Mouse (Mus musculus) layer of hippocampus, postnatal 10 days (tissue): ENCODE results near the gene Rpl36-ps4. TPM values are rescaled to one million over a fixed set of nuclear protein-coding genes. Genes with fewer than 3 reads are reported as not detected.

Experiments
- DNase-seq, 2 experiments: peaks; one replicate each; pipeline ENCODE4 v3.0.0; 2021; ENCODE audit warnings: low spot score in 2 of 2
- long read RNA-seq: library from polyadenylated mRNA; stranded (forward); transcript quantifications from one replicate; pipeline ENCODE4 v2.0.0, GENCODE M21; 2023
- total RNA-seq, 2 experiments: library from RNA; stranded (reverse); gene quantifications; 2 replicates each; pipeline ENCODE4 v1.2.3; 2021

The Rpl36-ps4 gene
- not detected for total RNA-seq
- long read RNA-seq = 0 reads

DNA sequence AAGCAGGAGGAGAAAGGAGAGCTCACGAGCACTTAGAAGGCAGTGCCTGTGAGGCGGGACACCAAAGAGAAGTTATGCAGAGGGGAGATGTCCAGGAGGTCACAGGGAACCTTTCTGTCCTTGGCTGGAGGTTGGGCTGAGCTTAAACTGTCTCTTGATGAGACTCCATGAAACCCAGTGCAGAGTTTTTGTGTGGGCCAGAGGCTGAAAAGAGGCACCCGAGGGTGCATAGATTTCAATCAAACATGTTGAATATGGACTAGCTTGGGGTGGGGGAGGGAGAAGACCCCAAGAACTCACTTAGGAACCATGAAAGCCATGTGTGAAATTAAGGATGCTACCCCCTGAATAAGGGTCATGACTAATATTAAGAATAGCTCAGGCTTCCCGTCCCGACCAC, at the start of gene Rpl36-ps4:
Rpl36-ps4 (plus strand) TSS at position 301 of the 400 bp plus-strand sequence.
- DNase-seq = no peak

DNA sequence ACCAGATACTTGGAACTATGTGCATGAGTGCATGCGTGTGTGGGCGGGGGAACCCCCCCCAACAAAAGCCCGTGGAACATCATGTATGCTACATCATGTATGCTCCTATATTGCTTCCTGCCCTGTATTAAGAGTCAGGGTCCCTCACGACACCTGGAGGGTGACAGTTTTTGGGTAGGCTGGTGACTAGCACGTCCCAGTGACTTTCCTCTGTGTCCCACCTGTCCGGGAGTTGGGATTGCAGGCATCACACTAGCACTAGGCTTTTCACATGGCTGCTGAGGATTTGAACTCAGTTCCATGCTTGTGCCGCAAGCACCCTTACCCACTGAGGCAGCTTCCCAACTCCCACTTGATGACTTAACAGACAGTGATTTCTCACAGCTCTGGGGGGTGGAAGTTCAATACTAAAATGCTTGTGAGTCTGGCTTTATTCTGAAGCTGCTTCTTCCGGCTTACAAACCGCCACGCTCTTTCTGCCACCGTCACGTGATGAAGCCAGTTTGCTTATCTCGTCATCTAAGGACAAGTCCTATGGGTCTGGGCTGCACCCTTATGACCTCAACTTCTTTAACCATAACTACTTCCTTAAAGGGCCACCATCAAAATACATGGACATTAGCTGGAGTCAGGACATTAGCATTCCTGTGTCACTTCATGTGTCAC, 49.2 kb upstream of the Rpl36-ps4 start:
- no peak for DNase-seq

DNA sequence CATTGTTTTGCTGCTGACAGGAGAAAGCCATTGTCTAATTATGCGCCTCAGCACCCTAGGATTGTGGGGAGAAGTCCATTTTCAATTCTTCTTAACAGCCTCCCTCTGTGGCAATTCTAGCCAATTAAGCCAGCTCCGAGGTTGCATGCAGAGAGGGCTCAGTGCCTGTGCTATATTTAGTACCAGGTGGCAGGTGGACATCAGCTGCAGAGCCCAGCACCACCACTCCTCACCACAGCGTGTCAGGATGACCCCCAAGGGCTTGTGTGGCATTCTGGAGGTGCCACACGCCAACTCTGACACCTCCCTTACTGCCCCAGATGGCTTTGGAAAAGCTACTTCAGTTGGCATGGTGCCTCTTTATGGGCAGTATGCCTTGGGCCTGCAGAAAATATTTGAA, 48.5 kb upstream of the Rpl36-ps4 start:
- DNase-seq = no peak

DNA sequence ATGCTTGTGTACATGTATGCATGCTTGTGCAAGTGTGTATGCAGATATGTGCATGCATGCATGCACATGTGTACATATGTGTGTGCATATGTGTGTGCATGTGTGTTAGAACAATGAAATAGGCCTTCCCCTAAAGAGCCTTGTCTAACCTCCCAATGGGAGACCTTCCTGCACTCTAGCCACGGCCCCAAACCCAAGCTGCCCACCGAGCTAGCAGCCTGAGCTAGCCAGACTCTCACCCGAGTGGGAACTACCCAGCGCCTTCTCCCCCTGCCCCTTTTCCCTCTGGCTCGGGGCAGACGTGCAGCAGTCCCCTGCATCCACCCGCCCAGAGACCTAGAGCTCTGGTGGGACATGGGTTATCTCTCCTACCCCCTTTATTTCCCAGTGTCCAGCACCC, 47.3 kb upstream of the Rpl36-ps4 start:
- no peak for DNase-seq

DNA sequence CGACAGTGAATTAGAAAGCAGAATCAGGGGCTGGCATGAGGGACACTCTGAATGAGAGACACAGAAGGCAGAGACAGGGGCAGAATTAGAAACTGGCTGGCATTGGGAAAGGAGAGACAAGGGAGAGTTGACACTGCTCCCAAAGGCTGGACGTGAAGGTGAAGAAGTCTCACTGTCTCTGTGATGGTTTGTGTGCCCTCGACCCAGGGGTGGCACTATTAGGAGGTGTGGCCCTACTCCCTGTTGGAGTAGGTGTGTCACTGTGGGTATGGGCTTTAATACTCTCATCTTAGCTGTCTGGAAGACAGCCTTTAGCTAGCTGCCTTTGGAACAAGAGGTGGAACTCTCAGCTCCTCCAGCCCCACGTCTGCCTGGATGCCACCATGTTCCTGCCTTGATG, 46.8 kb upstream of the Rpl36-ps4 start:
- no peak for DNase-seq

DNA sequence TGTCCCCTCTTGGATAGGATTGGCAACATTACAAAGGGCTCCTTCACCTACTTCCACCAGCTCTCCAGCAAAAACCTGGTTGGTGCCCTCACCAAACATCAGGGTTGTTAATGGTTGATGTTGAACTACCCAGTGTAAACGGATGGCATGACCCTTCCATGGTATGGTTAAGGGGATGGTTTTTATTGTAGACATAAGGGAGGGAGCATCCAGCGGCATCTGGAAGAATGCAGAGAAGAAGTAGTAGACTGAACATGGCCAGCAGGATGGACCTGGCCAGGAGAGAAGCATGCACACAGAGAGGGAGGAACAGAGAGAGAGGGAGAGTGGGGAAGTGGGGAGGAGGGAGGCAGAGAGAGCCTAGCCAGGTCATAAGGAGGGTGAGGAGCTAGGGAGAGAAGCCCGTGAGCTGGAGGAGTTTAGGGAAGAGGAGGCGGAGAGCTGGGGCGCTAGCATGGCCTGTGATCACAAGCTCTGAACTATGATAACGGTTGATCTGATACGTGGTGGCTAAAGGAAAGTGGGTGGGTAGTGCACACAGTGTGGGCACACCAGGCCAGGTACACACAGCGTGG, 45.3 kb upstream of the Rpl36-ps4 start:
- no peak for DNase-seq

DNA sequence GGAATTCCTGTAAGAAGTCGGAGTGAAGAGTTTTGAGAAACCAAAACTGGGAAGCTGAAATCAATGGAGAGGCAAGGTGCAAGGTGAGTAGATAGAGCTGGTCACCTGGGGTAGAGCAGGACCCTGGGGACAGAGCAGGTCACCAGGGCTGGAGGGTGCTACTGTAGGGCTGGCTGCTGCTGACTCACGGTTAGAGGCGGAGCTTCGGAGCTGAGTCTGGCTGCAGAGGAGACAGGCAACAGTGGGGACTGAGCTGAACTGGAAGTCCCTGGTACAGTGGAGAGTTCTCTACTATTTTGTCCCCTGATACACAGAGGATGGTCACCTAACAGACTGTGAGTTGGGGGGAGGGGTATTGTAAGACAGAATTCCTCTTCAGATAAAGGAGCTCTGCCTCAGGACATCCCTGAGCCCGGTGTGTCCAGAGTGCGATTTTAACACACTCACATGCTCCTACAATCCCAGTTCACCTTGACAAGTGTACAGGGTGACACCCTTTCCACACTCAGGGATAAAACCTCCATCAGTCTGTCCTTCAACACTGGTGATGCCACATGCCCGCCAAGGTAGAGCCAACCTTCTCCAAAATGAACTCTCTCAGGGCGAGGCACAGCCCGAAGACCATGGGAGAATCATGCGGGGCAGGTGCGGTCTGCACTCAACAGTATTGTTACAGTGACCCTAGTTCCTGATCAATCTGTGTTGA, 44.3 kb upstream of the Rpl36-ps4 start:
- DNase-seq = no peak

DNA sequence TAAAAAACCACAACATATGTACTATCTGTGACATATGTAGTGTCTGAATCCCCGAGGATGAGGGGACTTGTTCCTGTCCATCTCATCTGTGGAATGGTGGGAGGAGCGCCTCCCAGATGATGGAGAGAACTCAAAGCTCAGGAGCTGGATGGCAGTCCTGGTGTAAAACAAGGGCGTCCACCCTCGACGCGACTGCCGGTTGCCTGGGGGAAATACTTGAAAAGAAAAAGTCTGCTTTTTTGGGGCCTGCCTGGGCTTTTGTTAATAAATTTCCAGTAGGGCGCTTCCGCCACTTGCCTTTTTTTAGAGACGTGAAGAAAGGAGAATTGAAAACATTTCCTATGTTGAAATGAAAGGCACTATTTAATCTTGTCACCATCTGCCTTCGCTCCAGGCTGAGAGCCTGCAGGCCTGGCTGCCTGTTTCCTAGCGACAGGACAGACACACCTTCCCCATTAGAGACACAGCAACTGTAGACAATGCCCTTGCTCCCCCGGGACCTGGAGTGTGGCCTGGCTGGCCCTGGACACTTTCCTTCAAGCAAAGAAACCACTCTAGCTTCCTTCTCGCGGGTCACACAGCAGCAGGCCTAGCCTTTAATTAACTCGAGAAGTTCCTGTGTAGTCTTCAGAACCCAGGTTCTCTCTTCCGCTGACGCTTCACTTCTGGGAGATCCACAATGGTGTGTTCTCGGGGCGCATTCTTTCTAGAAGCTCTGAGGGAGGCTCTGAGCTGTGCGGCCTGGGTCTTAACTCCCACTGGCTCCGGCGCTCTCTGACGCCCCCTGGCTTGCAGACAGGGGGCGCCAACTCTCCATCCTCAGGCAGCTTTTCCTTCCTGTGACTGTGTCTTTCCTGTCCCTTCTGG, 43.3 kb upstream of the Rpl36-ps4 start:
- DNase-seq = peak; percentile 39 to 49

DNA sequence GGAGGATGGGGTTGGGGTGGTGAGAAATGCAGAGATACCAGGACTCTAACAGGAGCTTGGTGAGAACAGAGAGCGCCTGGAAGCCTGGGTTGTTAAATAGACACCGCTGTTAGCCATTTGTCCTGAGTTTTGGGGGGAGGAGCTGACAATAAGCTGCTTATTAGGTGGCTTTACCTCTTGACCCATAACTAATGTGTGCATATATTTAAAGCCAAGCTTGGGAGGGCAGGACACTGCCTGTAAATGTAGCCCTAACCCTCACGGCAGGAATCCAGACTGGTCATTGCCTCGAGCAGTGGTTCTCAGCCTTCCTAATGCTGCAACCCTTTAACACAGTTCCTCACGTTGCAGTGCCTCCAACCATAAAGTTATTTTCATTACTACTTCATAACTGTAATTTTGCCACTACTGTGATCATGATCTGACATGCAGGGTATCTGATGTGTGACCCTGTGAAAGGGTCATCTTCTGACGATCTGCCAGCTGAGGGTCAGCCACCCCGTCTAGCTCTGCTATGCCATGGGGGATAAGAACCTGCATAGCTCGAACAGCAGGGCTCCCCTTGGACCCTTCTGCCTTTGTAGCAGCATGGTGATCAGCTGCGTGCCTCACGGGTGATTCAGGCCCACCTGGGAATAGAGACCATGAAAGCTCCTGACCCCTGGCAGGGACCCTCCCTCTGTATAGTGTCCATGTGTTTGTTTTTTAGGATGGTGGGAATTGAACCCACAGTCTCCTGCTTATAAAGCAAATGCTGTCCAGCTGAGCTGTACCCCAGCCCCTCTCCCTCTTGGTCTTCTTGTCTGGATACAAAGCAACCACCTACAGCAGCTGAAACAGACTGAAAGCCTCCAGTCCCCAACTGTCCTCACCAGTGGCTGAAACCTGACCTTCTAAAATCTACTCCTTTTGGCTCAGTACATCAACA, 42.0 kb upstream of the Rpl36-ps4 start:
- DNase-seq = no peak

DNA sequence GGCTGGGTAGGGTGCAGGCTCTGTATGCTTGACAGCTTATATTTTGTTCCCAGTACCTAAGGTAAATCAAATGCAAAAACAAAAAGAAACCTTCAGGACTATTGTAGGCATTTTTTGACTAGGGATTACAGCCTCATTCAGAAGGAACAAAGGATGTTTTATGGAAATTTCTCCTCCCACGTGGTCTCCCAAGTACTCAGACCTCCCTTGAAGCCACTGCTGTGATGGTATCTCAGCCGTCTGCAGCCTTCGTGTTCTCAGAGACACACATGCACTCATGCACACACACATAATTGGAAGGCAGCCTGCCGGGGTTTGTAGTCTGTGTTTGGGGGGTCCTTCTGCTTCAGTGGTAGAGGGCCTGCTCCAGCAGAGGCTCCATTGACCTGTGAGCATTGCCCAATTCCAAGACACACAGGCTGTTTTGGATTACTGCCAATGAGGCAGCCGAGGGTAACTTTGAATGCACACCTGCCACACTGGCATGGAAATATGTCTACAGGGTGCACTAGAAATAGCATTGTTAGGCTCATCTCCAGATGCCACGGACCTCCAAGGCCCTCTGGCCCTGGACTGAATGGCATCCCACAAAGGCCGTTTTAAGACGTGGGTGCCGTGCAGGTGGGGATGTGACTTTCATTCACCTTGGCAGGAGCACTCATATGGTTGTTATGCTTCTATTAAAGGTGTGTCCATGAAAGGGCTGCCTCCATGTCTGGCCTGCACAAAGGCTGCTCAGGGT, 41.1 kb upstream of the Rpl36-ps4 start:
- no peak for DNase-seq

DNA sequence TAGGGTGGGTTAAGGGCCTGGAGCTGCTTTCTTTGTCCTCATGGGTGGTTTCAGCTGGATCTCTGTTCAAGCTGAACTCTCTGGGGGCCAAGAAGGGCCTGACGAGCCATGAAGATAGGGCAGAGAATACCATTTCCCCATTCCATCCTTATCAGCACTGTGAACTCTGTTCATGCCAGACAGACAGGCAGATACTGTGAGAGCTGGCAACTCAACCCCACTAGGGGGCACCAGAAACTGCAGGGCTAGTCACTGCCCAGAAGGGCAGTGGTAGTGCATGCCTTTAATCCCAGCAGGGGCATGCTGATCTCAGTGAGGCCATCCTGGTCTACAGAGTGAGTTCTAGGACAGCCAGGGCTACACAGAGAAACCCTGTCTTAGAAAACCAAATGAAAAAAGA, 38.2 kb upstream of the Rpl36-ps4 start:
- DNase-seq = peak; percentile 35 to 53

DNA sequence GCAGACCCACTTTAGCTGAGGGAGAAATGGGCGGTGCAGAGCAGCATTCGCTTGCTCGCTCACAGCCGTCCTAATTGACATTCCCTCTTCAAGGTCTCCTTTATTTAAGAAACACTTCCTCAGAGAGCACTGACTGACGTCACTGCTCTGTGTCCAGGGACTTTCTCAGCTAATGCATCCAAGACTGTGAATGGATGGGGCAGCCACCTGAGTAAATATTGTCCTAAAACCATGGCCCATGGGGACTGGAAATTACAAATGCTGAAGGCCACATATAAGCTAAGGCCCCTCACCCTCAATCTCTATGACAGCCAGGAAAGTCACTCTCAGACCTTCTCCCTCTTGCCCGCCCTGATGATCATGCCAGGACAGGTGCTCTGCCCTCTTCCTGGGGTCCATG, 23.6 kb upstream of the Rpl36-ps4 start:
- DNase-seq = no peak

DNA sequence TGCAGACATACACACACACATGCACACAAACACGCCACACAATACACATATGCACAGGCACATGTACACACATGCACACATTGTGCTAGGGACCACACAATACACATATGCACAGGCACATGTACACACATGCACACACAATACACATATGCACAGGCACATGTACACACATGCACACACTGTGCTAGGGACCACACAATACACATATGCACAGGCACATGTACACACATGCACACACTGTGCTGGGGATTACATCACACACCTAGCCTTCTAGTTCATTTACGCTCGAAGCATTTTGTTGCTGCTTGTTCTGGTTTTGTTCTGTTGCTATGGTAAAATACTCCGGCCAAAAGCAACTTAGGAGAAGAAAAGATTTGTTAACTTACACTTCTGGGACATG, 20.1 kb upstream of the Rpl36-ps4 start:
- no peak for DNase-seq

DNA sequence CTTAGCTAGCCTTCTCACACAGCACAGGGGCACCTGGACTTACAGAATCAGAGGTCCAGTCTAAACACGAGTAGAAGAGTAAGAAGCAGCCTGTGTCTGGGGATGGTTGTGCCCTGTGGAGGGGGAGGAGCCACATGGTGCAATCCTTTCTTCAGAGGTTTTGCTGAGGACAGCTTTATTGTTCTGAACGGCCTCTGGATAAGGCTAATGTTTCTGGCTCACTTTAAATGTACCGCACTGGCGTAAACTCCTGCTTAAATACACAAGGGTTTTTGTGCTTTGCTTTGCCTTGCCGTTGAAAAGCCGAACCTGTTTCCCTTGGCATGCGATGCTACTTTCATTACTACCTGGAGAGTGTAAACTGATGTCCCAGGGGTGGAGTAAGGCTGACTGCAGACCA, 19.6 kb upstream of the Rpl36-ps4 start:
- DNase-seq = no peak

DNA sequence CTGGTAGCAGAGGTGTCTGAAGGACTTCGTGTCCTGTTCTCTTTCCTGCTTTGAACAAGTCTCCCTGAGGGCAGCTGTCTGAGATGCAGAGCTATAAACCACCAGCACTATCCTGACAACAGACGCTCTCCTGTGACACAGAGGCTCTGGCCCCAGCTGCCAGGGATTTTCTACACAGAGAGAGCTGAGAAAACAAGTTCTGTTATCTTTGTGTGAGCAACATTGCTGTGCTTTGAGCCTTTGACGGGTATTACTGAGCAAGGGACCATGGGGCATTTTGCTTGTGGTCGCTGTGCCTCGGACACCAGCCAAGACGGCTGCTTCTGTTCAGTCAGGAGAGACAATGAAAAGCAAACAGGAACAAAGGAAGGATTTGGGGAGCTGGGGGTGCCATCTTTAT, 17.6 kb upstream of the Rpl36-ps4 start:
- DNase-seq = no peak

DNA sequence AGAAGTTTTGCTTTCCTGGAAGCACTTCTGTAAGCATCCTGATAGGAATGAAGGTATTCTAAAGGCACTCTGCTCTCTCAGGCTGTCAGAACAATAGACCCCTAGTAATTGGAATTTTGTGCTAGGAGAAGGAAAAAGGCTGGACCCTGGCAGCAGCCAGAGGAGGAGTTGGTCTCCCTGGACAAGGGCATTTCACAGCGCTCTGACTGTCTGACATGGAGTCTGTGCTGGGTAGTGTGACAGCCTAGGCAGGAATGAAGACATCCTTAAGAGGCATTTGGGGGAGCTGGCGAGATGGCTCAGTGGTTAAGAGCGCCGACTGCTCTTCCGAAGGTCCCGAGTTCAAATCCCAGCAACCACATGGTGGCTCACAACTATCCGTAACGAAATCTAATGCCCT, 17.1 kb upstream of the Rpl36-ps4 start:
- DNase-seq = no peak

DNA sequence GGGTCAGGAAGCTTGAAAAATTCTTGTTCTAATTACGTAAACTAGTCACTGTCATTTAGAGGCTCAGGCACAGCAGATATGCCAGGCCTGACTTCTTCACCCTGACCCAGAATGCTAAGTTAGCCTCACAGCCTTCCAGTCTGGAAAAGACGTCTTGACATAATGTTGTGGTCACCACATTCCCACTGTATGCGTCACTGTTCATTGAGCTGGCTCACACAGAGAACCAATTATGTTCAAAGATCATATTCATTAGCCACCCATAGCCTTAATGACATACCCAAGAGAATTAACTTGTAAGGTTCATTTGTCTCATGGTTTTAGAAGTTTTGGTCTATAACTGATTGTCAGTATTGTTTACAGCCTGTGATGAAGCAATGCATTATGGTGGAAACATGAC, 5.4 kb upstream of the Rpl36-ps4 start:
- DNase-seq = no peak

DNA sequence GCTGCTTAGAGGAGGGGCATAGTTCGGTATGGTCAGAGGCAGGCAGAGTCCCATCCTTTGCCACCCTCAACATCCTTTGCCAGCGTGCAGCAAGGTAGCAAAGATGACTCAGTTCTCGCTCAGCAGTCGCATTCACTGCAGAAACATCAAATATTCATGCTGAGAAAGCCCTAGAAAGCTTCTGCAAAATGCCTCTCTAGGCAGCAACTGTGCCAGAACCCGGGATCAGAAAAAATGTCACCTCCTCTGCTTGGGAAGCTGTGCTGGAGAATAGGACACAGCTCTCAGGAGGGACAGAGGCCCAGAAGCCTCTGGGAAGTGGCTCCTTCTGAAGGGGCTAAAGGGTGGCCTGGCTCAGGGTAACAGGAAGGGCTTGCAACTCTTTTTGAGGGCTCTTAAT, 2.7 kb upstream of the Rpl36-ps4 start:
- no peak for DNase-seq

DNA sequence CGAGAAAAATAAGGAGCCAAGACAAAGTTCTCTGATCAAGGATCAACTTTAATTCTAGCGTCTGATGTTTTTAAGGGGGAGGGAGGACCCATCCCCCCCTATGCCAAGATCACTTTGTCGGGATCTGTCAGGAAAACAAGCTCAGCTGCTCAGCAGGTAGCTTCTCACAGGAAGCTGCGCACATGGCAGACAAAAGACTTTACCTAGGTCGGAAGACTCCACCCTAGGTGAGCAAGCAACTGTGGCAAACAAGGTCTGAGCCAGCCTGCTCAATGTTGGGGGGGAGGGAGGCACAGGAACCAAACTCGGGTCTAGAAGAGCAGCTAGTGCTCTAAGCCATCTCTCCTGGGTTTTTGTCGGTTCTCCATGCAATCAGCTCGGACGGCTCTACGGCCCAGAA, 13.5 kb downstream of the Rpl36-ps4 start:
- DNase-seq = no peak

DNA sequence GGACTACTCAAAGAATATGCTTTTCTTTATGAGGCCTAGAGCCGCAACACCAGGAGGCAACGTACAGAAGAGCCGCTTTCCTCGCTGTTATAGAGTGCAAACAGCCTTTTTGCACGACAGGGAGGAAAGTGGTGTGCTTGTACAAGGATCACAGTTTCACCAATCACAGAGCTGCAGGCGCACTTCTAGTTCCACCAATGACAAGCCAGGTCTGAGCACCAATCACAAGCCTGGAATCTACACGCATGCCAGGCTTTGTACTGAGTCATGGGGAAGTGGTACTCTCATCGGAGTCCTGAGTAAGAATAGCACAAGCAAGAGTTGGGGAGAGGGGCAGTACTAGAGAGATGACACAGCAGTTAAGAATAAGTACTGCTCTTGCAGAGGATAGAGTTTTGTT, 14.0 kb downstream of the Rpl36-ps4 start:
- no peak for DNase-seq
